Mouse (Mus musculus) stomach, embryonic 14.5 days (tissue): ENCODE data around the gene Ldlrad3. TPM values are rescaled to one million over a fixed set of nuclear protein-coding genes. Genes with fewer than 3 reads are reported as not detected.

Source experiments
- ATAC-seq: fragments of 200-750 bp; cut with Nextera tagmentation; 2 replicates; pipeline ENCODE4 v1.8.0; 2017; ENCODE audit warnings: low read depth, moderate TSS enrichment; ENCODE audit not compliant: insufficient number of reproducible peaks, insufficient read depth, low FRiP score
- H3K27ac ChIP-seq: fragments of 300-500 bp; sonication (generic); 2 replicates; pipeline ENCODE4 v1.5.1; 2014; ENCODE audit warnings: mild to moderate bottlenecking, low read length, moderate library complexity, mixed read lengths
- H3K27me3 ChIP-seq: fragments of 300-500 bp; sonication (generic); 2 replicates; pipeline ENCODE4 v1.6.1; 2014; ENCODE audit warnings: low read length, control low read depth, mixed read lengths; ENCODE audit not compliant: control insufficient read depth, insufficient read depth
- H3K36me3 ChIP-seq: fragments of 300-500 bp; sonication (generic); 2 replicates; pipeline ENCODE4 v1.6.1; 2014; ENCODE audit warnings: mild to moderate bottlenecking, control low read depth, low read length, moderate library complexity, mixed read lengths; ENCODE audit not compliant: control insufficient read depth, insufficient read depth
- H3K4me1 ChIP-seq: fragments of 300-500 bp; sonication (generic); 2 replicates; pipeline ENCODE4 v1.6.1; 2014; ENCODE audit warnings: low read length, control low read depth, mixed read lengths; ENCODE audit not compliant: control insufficient read depth, insufficient read depth
- H3K4me2 ChIP-seq: fragments of 300-500 bp; sonication (generic); replicated peaks from 2 replicates; pipeline ENCODE4 v1.6.1; 2014; ENCODE audit warnings: low read depth, low read length, control low read depth
- H3K4me3 ChIP-seq: fragments of 300-500 bp; sonication (generic); 2 replicates; pipeline ENCODE4 v1.5.1; 2014; ENCODE audit warnings: low read depth, low read length, control low read depth
- H3K9ac ChIP-seq: fragments of 300-500 bp; sonication (generic); replicated peaks from 2 replicates; pipeline ENCODE4 v1.6.1; 2014; ENCODE audit warnings: low read depth, mild to moderate bottlenecking, control low read depth, low read length, moderate library complexity, mixed read lengths
- H3K9me3 ChIP-seq: fragments of 300-500 bp; sonication (generic); 2 replicates; pipeline ENCODE4 v1.6.1; 2016; ENCODE audit warnings: low read depth, low read length, control low read depth; ENCODE audit not compliant: control insufficient read depth
- WGBS: fragments of 180-500 bp; shearing (Covaris S2); extraction: QIAGEN DNeasy Blood & Tissue Kit; methylation state at CpG from one replicate; pipeline ENCODE4 v1.1.7; 2014; 5-methylcytosine and 5-hydroxymethylcytosine counted together
- polyA plus RNA-seq: library from polyadenylated mRNA; unstranded; fragments of >200 nt; fragmentation: Nextera tagmentation; extraction: Ambion mirVana; gene quantifications from 2 replicates; pipeline ENCODE4 v1.2.1, GENCODE M21; 2014

The Ldlrad3 gene
- polyA plus RNA-seq, 1 experiment from 2014 or later: 52.3 TPM

DNA sequence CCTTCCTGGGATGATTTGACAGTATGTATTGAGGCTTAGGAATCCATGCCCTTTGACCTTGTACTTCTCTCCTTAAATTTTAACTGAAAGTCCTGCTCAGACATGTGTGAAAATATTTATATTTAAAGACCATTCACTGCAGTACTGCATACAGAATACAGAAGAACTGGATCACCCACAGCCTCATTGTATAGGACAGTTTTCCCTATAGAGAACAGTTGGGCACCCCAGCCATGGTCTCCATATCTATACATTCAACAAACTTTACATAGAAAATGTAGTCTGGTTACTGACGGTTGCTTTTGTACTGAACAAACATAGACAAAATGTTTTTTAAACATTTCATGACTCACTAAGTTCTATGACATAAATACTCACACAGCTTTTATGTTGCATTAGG lies 30.6 kb upstream of the Ldlrad3 start:
- no peak for ATAC-seq

DNA sequence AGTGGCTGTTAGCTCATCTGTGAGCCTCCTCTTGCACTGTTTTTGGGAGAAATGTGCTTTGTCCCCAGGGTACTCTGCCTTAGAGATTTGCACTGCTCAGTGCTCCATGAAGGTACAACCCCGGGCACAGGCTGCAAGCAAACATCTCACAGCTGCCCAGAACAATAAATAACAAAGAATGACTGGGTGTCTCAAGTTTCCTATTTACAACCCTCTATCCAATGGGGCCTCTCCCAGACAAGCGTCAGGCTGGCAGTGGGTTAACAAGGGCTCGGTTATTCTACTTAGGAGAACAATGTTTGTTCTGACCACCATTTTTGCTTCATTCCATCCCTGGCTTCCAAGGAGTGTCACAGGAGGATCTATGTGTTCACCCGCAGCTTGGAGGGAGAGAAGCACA lies 25.9 kb upstream of the Ldlrad3 start:
- Histone ChIP-seq H3K27ac (no peak overlapping the region), H3K36me3 (no peaks in the 10 kb centered on the region), H3K4me1 (no peaks in the 10 kb centered on the region), H3K9ac (no peak overlapping the region), H3K27me3 (no peaks in the 10 kb centered on the region), H3K9me3 (no peaks in the 10 kb centered on the region), H3K4me2 (no peak overlapping the region), H3K4me3 (no peak overlapping the region)
- no peak for ATAC-seq
- 21% methylated on average over 4 of the region's 4 CpGs for WGBS

More for the DNA sequence above, 30.6 kb upstream of the Ldlrad3 start:
- no peak overlapping the region for H3K4me3 ChIP-seq
- no peaks in the 10 kb centered on the region for H3K9me3 ChIP-seq
- no peaks in the 10 kb centered on the region for H3K4me1 ChIP-seq
- no peak overlapping the region for H3K4me2 ChIP-seq
- H3K36me3 ChIP-seq: no peaks in the 10 kb centered on the region
- no peak overlapping the region for H3K9ac ChIP-seq
- WGBS: 70% methylated on average over 1 of the region's 1 CpGs
- no peak overlapping the region for H3K27ac ChIP-seq
- no peaks in the 10 kb centered on the region for H3K27me3 ChIP-seq

- Histone ChIP-seq H3K4me1 (no peaks in the 10 kb centered on the region), H3K9ac (no peak overlapping the region), H3K4me2 (peak overlapping the region; percentile 22), H3K27ac (peak overlapping the region; percentile 67; the same call in 1 of the 2 replicates), H3K4me3 (no peak overlapping the region), H3K36me3 (no peaks in the 10 kb centered on the region), H3K27me3 (no peaks in the 10 kb centered on the region), H3K9me3 (no peaks in the 10 kb centered on the region)
- peak; percentile 82 for ATAC-seq
- WGBS: 14% methylated on average over 14 of the region's 14 CpGs
Measured at GRCm38 (mm10) chr2:102205672-102206399, 19.7 kb upstream of the Ldlrad3 start.

DNA sequence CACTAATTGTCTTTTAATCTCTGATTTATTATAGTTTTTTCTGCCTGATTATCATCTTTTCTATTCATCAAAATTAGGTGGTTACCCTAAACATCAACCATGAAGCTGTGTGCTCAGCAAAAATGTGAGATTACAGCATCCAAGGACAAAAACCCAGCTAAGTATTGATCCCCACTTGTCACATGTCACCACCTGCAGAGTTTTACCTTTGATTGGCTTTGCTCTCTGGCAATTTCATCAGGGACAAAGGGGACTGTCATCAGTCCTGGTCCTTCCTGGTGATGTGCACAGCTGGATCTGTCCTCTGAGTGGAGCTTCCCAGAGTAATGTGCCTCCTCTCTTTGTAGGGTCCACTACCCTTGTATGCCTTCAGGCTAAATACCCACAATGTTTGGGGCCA lies 17.3 kb upstream of the Ldlrad3 start:
- H3K4me3 ChIP-seq: no peak overlapping the region
- no peaks in the 10 kb centered on the region for H3K9me3 ChIP-seq
- H3K27ac ChIP-seq: no peak overlapping the region
- no peaks in the 10 kb centered on the region for H3K27me3 ChIP-seq
- no peaks in the 10 kb centered on the region for H3K36me3 ChIP-seq
- H3K4me1 ChIP-seq: no peaks in the 10 kb centered on the region
- H3K4me2 ChIP-seq: no peak overlapping the region
- ATAC-seq: no peak
- no peak overlapping the region for H3K9ac ChIP-seq

DNA sequence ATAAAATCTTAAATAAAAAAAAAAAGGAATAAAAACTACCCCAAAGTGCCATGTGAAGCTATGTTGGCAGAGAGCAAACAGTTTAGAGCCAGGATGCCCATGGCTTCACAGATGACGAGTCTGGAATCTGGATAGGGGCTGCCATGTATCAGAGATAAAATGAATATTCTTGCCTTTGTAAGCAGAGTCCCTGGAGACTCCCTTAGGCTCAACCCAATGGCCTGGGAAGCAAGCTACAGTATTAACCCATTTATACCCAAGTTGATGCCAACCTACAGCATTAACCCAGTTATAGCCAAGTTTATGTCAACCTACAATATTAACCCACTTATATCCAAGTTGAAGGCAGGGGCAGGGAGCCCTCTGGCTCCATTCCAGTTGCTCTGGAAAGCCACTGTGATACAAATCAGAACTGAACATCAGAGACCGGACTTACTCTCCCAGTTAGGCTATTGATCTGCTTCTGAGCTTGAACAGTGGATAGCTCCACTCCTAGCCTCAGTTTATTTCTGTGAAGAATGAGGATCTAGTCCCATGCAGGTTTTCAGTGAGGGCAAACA lies 16.1 kb upstream of the Ldlrad3 start:
- H3K4me1 ChIP-seq: no peaks in the 10 kb centered on the region
- H3K4me2 ChIP-seq: no peak overlapping the region
- H3K4me3 ChIP-seq: no peak overlapping the region
- ATAC-seq: no peak
- no peak overlapping the region for H3K9ac ChIP-seq
- no peak overlapping the region for H3K27ac ChIP-seq
- H3K9me3 ChIP-seq: no peaks in the 10 kb centered on the region
- H3K36me3 ChIP-seq: no peaks in the 10 kb centered on the region
- WGBS: 72% methylated on average over 2 of the region's 2 CpGs
- no peaks in the 10 kb centered on the region for H3K27me3 ChIP-seq

DNA sequence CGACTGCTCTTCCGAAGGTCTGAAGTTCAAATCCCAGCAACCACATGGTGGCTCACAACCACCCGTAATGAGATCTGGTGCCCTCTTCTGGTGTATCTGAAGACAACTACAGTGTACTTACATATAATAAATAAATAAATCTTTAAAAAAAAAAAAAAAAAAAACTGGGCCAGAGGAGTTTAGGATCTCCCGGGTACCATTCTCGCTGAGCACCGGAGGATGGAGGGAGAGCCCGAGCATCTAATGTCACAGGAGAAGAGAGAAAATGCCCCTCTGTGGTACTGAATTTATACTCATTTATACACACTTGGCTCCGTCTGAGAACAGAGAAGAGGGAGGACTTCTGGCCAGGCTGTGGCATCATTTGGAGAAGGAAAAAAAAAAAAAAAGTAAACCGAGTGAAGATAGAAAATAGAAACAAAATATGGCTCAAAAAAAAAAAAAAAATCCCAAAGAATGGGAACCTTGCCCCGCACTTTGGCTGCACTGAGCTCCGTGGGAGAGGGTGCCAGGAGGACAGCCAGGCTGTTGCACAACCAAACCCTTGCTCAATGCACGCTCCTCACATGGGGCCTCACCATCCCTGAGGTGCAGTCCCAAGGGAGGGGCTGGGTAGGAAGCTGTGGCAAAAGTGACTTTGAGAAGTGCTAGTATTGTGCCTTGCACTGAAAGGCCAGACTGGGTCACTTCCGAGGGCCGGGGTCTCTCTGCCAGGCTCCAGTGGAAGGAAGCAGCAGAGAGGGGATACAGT lies 15.2 kb upstream of the Ldlrad3 start:
- H3K4me2 ChIP-seq: no peak overlapping the region
- no peaks in the 10 kb centered on the region for H3K36me3 ChIP-seq
- no peaks in the 10 kb centered on the region for H3K9me3 ChIP-seq
- WGBS: 74% methylated on average over 11 of the region's 14 CpGs
- H3K9ac ChIP-seq: no peak overlapping the region
- H3K4me3 ChIP-seq: no peak overlapping the region
- H3K27ac ChIP-seq: no peak overlapping the region
- H3K27me3 ChIP-seq: no peaks in the 10 kb centered on the region
- no peak for ATAC-seq
- 0 out of 2 replicates have a peak, but pooled peaks cover 2% of the 10 kb centered on the region for H3K4me1 ChIP-seq

GRCm38 (mm10) chr2:102197332-102197731 lies 11.1 kb upstream of the Ldlrad3 start:
- Histone ChIP-seq H3K4me2 (no peak overlapping the region), H3K36me3 (no peaks in the 10 kb centered on the region), H3K4me1 (0 out of 2 replicates have a peak, but pooled peaks cover 4% of the 10 kb centered on the region), H3K4me3 (no peak overlapping the region), H3K27ac (no peak overlapping the region), H3K27me3 (no peaks in the 10 kb centered on the region), H3K9me3 (no peaks in the 10 kb centered on the region), H3K9ac (no peak overlapping the region)
- WGBS: 76% methylated on average over 1 of the region's 1 CpGs
- ATAC-seq: no peak

- H3K4me2 ChIP-seq: no peak overlapping the region
- H3K9me3 ChIP-seq: no peaks in the 10 kb centered on the region
- no peak overlapping the region for H3K9ac ChIP-seq
- H3K27me3 ChIP-seq: no peaks in the 10 kb centered on the region
- no peaks in the 10 kb centered on the region for H3K36me3 ChIP-seq
- no peak overlapping the region for H3K27ac ChIP-seq
- ATAC-seq: no peak
- no peak overlapping the region for H3K4me3 ChIP-seq
- H3K4me1 ChIP-seq: 0 out of 2 replicates have a peak, but pooled peaks cover 4% of the 10 kb centered on the region
- 63% methylated on average over 8 of the region's 8 CpGs for WGBS
Measured at GRCm38 (mm10) chr2:102196709-102197108, 10.5 kb upstream of the Ldlrad3 start.
